Mouse (Mus musculus) limb, embryonic 10.5 days (tissue): ENCODE measurements around the gene Rhbdf2. TPM values are rescaled to one million over a fixed set of nuclear protein-coding genes. Genes with fewer than 3 reads are reported as not detected.
"Not testable (repeated sequence)": the region's sequence is repeated elsewhere in the genome, so short reads cannot be mapped to it uniquely, and the experiment has no call there.

Experiments
- DNase-seq: peaks from one replicate; pipeline ENCODE4 v3.0.0-alpha.2; 2017; ENCODE audit warnings: low spot score
- H3K27ac ChIP-seq: fragments of 300-500 bp; sonication (generic); 2 replicates; pipeline ENCODE4 v1.5.1; 2016; ENCODE audit warnings: mild to moderate bottlenecking
- H3K27me3 ChIP-seq: fragments of 300-500 bp; sonication (generic); 2 replicates; pipeline ENCODE4 v1.6.1; 2016; ENCODE audit warnings: low read depth, mild to moderate bottlenecking; ENCODE audit not compliant: poor library complexity, severe bottlenecking
- H3K36me3 ChIP-seq: fragments of 300-500 bp; sonication (generic); 2 replicates; pipeline ENCODE4 v1.6.1; 2016; ENCODE audit warnings: mild to moderate bottlenecking, moderate library complexity
- H3K4me1 ChIP-seq: fragments of 300-500 bp; sonication (generic); 2 replicates; pipeline ENCODE4 v1.6.1; 2016
- H3K4me3 ChIP-seq: fragments of 300-500 bp; sonication (generic); 2 replicates; pipeline ENCODE4 v1.5.1; 2016; ENCODE audit warnings: mild to moderate bottlenecking, moderate library complexity
- H3K9me3 ChIP-seq: fragments of 300-500 bp; sonication (generic); replicated peaks from 2 replicates; pipeline ENCODE4 v1.6.1; 2016; ENCODE audit warnings: mild to moderate bottlenecking
- WGBS: fragments of 180-500 bp; shearing (Covaris S2); methylation state at CpG from one replicate; pipeline ENCODE4 v1.1.7; 2016; 5-methylcytosine and 5-hydroxymethylcytosine counted together
- polyA plus RNA-seq: library from polyadenylated mRNA; unstranded; fragments of >200 nt; fragmentation: Nextera tagmentation; extraction: Ambion mirVana; gene quantifications from 2 replicates; pipeline ENCODE4 v1.2.1, GENCODE M21; 2016

Rhbdf2 gene
- polyA plus RNA-seq, 1 experiment from 2014 or later: 5.2 TPM

DNA sequence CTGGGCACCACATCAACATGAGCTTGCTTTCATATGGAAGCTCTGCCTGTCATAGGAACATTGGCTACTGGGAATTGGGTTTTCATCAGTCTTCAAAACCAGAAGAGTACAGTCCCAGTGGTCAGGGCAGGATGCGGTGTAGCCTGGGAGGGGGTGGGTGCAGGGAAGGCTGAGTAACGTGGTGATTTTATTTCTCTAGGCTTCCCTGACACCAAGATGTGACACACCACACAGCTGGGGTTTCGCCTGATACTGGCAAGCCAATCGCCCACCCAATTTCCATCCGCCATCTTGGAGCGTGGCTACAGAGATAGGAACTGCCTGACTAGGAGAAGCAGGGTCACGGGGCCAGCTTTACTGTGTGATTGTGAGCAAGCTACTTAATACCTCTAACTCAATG lies 8.2 kb downstream of the Rhbdf2 start:
- H3K36me3 ChIP-seq: no peaks in the 10 kb centered on the region
- peaks cover 26% of the 10 kb centered on the region for H3K27me3 ChIP-seq
- peaks cover 90% of the 10 kb centered on the region for H3K4me1 ChIP-seq
- WGBS: 91% methylated on average over 7 of the region's 7 CpGs
- no peak overlapping the region for H3K4me3 ChIP-seq
- H3K27ac ChIP-seq: no peak overlapping the region
- H3K9me3 ChIP-seq: no peaks in the 10 kb centered on the region
- no peak for DNase-seq

GRCm38 (mm10) chr11:116617641-116618040 lies 9.2 kb downstream of the Rhbdf2 start:
- no peak for DNase-seq
- Histone ChIP-seq H3K4me3 (no peak overlapping the region; the same call in 1 of the 2 replicates), H3K36me3 (no peaks in the 10 kb centered on the region), H3K27ac (0 out of 2 replicates have a peak overlapping the region, but pooled peaks have one; percentile 39), H3K4me1 (peaks cover 80% of the 10 kb centered on the region), H3K9me3 (no peaks in the 10 kb centered on the region), H3K27me3 (peaks cover 16% of the 10 kb centered on the region)
- 91% methylated on average over 7 of the region's 7 CpGs for WGBS

DNA sequence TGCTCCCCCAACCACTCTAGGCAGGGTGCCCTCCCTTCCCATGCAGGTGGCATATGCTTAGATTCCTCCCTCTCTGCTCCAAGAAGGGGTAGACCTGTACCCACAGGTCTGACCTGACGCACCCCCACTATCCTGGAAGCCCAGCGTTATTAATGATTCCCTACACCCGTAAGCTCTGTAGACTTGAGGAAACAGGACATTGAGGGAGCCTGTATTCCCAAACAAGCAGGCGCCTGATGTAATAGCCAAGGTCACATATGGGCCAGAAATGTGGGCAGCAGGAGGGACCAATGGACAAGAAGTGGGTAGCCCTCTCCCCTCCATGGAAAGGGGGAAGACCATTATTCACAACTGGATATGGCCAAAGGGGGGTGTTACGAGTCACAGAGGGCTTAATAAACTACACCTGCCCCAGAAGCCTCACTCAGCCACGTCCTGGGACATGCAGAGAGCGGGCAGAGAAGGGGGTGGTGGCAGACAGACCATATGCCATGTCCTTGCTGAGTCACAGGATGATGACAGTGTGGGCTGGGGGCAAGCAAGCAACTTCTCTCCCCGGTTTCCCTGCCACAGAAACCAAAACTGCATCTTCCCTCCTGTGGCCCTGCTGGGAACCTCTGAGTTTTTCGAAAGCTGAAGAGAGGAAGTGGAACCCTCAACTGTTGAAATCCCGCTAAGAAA lies 10.2 kb downstream of the Rhbdf2 start:
- Histone ChIP-seq H3K36me3 (no peaks in the 10 kb centered on the region), H3K9me3 (no peaks in the 10 kb centered on the region), H3K4me1 (peaks cover 70% of the 10 kb centered on the region), H3K4me3 (no peak overlapping the region), H3K27ac (0 out of 2 replicates have a peak overlapping the region, but pooled peaks have one; percentile 3), H3K27me3 (peaks cover 9% of the 10 kb centered on the region; the same call in 1 of the 2 replicates)
- WGBS: 74% methylated on average over 10 of the region's 10 CpGs
- no peak for DNase-seq

DNA sequence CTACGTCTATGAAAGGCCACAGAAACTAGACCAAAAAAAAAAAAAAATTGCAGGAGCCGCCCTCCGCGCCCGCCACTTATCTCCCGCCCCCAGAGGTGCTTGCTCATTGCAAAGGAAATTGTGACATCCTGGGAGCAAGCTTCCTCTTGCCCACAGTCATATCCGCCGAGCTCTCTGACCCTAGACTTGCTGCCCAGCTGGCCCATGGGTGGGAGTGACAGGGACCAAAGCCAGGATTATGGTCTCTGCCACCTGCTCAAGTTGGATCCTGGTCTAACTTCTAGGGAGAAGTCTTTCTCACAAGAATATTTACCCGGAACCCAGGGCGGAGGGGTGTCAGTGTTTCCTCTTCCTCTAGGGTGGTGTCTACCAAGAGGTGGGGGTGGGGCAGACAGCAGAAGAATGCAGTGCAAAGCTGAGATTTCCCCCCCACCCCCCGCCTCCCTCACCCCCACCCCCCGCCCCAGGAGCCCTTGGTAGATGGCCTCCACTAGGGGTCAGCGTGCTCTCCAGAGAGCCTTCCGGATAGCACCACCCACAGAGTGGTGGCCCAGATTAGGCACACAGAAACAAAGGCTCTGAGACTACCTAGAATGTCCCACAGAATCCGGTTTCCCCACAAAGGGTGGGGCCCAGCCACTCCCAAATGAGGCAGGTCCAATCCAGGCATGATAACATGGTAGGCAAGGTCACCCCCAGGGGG lies 10.9 kb downstream of the Rhbdf2 start:
- Histone ChIP-seq H3K4me1 (peaks cover 63% of the 10 kb centered on the region), H3K36me3 (no peaks in the 10 kb centered on the region), H3K9me3 (no peaks in the 10 kb centered on the region), H3K4me3 (no peak overlapping the region), H3K27me3 (peaks cover 6% of the 10 kb centered on the region; the same call in 1 of the 2 replicates), H3K27ac (0 out of 2 replicates have a peak overlapping the region, but pooled peaks have one; percentile 3)
- 52% methylated on average over 15 of the region's 15 CpGs for WGBS
- DNase-seq: no peak

DNA sequence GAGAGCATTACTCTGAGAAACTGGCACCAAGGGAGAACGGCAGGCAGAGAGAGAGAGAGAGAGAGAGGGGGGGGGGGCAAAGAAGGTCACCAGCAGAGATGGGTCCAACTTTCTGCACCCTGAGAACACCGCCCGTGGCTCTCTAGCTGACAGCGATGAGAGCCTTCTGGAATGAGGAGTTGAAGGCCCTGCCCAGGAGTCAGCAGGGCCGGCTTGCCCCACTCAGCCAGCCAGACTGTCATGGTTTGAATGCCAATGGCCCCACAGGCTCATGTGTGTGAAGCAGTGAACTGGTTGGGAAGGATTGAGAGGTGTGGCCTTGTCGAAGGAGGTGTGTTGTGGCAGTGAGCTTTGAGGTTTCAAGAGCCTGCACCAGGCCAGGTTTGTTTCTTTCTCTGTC lies 13.6 kb downstream of the Rhbdf2 start:
- H3K4me3 ChIP-seq: no peak overlapping the region
- no peak overlapping the region for H3K27ac ChIP-seq
- H3K9me3 ChIP-seq: no peaks in the 10 kb centered on the region
- H3K36me3 ChIP-seq: no peaks in the 10 kb centered on the region
- 93% methylated on average over 6 of the region's 6 CpGs for WGBS
- no peak for DNase-seq
- peaks cover 55% of the 10 kb centered on the region for H3K4me1 ChIP-seq
- H3K27me3 ChIP-seq: no peaks in the 10 kb centered on the region

DNA sequence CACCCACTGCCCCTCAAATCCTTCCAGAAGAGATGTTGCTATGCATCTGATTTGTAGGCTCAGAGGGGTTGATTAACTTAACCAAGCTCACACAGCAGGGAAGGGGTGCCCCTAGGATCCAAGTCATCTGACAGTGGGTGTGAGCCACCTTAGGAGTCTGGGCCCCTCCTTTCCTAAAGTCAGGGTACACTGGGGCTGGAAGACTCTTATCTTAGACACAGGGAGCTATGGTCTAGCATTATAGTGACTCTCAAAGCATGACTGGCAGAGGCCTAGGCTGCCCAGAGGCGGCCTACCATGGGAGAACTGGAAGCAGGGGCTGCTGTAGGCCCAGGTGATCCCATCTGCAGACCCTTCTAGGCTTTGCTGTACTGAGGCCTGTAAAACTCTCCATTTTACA lies 14.3 kb downstream of the Rhbdf2 start:
- H3K36me3 ChIP-seq: no peaks in the 10 kb centered on the region
- no peak for DNase-seq
- WGBS: 84% methylated on average over 1 of the region's 1 CpGs
- no peak overlapping the region for H3K27ac ChIP-seq
- no peak overlapping the region for H3K4me3 ChIP-seq
- no peaks in the 10 kb centered on the region for H3K27me3 ChIP-seq
- peaks cover 52% of the 10 kb centered on the region for H3K4me1 ChIP-seq
- no peaks in the 10 kb centered on the region for H3K9me3 ChIP-seq

DNA sequence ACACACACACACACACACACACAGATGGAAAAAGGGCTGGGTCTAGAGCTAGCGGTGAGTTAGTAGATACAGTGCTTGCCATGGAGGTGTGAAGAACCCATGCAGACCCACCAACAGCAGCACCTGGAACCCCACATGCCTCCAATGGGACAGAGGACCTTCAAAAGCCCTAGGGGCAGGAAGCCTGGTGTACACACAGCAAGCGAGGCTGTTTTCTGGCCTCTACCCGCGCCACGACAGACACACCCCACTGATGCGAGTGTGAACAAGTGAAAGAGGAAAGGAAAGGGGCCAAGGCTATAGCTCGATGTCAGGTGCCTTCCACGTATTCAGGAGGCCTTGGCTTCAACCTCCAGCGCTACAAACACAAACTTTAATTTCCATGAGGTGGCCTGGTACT lies 14.9 kb downstream of the Rhbdf2 start:
- DNase-seq: no peak
- 92% methylated on average over 9 of the region's 9 CpGs for WGBS
- Histone ChIP-seq H3K9me3 (no peaks in the 10 kb centered on the region), H3K27ac (no peak overlapping the region), H3K27me3 (no peaks in the 10 kb centered on the region), H3K4me3 (no peak overlapping the region), H3K36me3 (peaks cover 4% of the 10 kb centered on the region; the same call in 1 of the 2 replicates), H3K4me1 (peaks cover 50% of the 10 kb centered on the region)

- DNase-seq, H3K9me3 ChIP-seq, H3K4me3 ChIP-seq, H3K27ac ChIP-seq, H3K36me3 ChIP-seq, H3K27me3 ChIP-seq: not testable (repeated sequence)
- WGBS: 84% methylated on average over 9 of the region's 9 CpGs
- peaks cover 47% of the 10 kb centered on the region for H3K4me1 ChIP-seq
These were observed 15.7 kb downstream of the Rhbdf2 start for GRCm38 (mm10) chr11:116611168-116611567.

- no peak for DNase-seq
- Histone ChIP-seq H3K27ac (no peak overlapping the region), H3K27me3 (no peaks in the 10 kb centered on the region), H3K4me1 (peaks cover 37% of the 10 kb centered on the region), H3K4me3 (no peak overlapping the region), H3K9me3 (no peaks in the 10 kb centered on the region), H3K36me3 (peaks cover 10% of the 10 kb centered on the region; the same call in 1 of the 2 replicates)
- 77% methylated on average over 15 of the region's 15 CpGs for WGBS
These were observed 16.7 kb downstream of the Rhbdf2 start for GRCm38 (mm10) chr11:116609965-116610630.

- Histone ChIP-seq H3K4me1 (peaks cover 32% of the 10 kb centered on the region), H3K4me3 (no peak overlapping the region), H3K36me3 (peaks cover 20% of the 10 kb centered on the region)
These were observed 19.1 kb downstream of the Rhbdf2 start for GRCm38 (mm10) chr11:116607717-116608116.

DNA sequence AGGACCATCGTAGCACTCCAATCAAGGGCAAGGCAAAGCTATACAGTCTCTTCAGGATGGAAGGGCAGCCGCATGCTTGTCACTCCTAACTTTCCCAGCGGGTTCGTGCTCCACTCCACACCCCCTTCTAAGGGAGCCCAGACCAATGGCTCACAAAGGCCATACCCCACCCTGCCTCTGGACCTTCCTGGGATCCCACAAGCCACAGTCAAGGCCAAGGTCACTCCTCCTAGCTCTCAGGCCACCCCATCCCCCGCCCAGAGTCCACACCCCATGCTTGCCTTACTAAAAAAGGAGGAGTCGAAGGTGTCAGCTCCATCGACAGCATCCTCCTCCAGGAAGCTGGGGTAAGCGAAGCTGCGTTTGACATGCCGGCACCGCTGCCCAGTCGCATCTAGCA lies 22.7 kb downstream of the Rhbdf2 start:
- Histone ChIP-seq H3K4me1 (peaks cover 20% of the 10 kb centered on the region), H3K9me3 (no peaks in the 10 kb centered on the region), H3K36me3 (peaks cover 30% of the 10 kb centered on the region), H3K27ac (no peak overlapping the region; the same call in 1 of the 2 replicates), H3K4me3 (no peak overlapping the region), H3K27me3 (no peaks in the 10 kb centered on the region)
- WGBS: 89% methylated on average over 12 of the region's 12 CpGs
- no peak for DNase-seq

More at GRCm38 (mm10) chr11:116607717-116608116, 19.1 kb downstream of the Rhbdf2 start:
- Histone ChIP-seq H3K27me3 (no peaks in the 10 kb centered on the region), H3K9me3 (no peaks in the 10 kb centered on the region), H3K27ac (no peak overlapping the region; the same call in 1 of the 2 replicates)
- DNase-seq: no peak
- WGBS: 98% methylated on average over 3 of the region's 3 CpGs

GRCm38 (mm10) chr11:116603339-116603738 lies 23.5 kb downstream of the Rhbdf2 start:
- no peak for DNase-seq
- Histone ChIP-seq H3K4me3 (no peak overlapping the region), H3K27ac (no peak overlapping the region), H3K9me3 (no peaks in the 10 kb centered on the region), H3K36me3 (peaks cover 38% of the 10 kb centered on the region), H3K27me3 (no peaks in the 10 kb centered on the region), H3K4me1 (peaks cover 14% of the 10 kb centered on the region)
- 91% methylated on average over 10 of the region's 10 CpGs for WGBS

GRCm38 (mm10) chr11:116602043-116602442 lies 24.8 kb downstream of the Rhbdf2 start:
- Histone ChIP-seq H3K4me3 (no peak overlapping the region), H3K27ac (no peak overlapping the region), H3K4me1 (peaks cover 9% of the 10 kb centered on the region; the same call in 1 of the 2 replicates), H3K27me3 (no peaks in the 10 kb centered on the region), H3K36me3 (peaks cover 36% of the 10 kb centered on the region), H3K9me3 (no peaks in the 10 kb centered on the region)
- DNase-seq: no peak
- whole genome bisulfite sequencing: 85% methylated on average over 8 of the region's 8 CpGs
